Mouse (Mus musculus) left cerebral cortex, adult 2 months (tissue): ENCODE measurements at regions not wholly inside any gene's neighbourhood (a gene's known extent, or its start where the extent isn't known, plus 50 kb on each side); places are given as distances from the start of the nearest gene placed in this dataset.
"Not testable (repeated sequence)": the region's sequence is repeated elsewhere in the genome, so short reads cannot be mapped to it uniquely, and the experiment has no call there.

Source experiments
- DNase-seq, 2 experiments: peaks; one replicate each; pipeline ENCODE4 v3.0.0; 2021 to 2022; ENCODE audit warnings: low spot score in 2 of 2, mixed read lengths in 1 of 2; ENCODE audit errors: extremely low spot score in 1 of 2
- H3K27ac ChIP-seq: fragments of 200-600 bp; 2 replicates; pipeline ENCODE4 v1.8.1; 2022
- H3K4me3 ChIP-seq: fragments of 200-600 bp; 2 replicates; pipeline ENCODE4 v1.8.1; 2022
- CTCF ChIP-seq: fragments of 200-600 bp; IDR thresholded peaks from 2 replicates; pipeline ENCODE4 v1.8.1; 2022; ENCODE audit warnings: antibody characterized with exemption, mild to moderate bottlenecking, moderate library complexity
- intact Hi-C: fragments of 180-260 bp; cut with DNase I; formaldehyde crosslinking; loops from one replicate; pipeline ENCODE4 v1.15.1; 2025

DNA sequence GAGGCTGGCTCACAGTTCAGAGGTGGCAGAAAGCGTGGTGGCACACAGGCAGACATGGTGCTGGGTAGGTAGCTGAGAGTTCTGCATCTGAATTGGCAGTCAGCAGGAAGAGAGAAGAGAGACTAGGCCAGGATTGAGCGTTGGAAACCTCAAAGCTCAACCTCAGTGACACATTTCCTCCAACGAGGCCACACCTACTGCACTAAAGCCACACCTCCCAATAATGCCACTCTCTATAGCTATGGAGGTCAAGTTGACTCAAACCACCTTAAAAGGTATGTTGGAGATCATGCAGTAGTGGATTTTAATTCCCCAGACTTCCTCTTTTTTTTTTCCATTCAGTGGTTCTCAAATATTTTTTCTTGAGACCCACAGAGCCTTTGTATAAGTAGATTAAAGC lies 57.1 kb downstream of the Ccdc54 start:
- intact Hi-C loops = loop anchor here (5.0 kb wide), 2 partner anchors 78 to 152 kb away; no protein-coding TSS in a partner anchor
- H3K4me3 ChIP-seq = no peak overlapping the region
- DNase-seq = no peak
- no peak for TF ChIP-seq CTCF
- H3K27ac ChIP-seq = no peak overlapping the region

DNA sequence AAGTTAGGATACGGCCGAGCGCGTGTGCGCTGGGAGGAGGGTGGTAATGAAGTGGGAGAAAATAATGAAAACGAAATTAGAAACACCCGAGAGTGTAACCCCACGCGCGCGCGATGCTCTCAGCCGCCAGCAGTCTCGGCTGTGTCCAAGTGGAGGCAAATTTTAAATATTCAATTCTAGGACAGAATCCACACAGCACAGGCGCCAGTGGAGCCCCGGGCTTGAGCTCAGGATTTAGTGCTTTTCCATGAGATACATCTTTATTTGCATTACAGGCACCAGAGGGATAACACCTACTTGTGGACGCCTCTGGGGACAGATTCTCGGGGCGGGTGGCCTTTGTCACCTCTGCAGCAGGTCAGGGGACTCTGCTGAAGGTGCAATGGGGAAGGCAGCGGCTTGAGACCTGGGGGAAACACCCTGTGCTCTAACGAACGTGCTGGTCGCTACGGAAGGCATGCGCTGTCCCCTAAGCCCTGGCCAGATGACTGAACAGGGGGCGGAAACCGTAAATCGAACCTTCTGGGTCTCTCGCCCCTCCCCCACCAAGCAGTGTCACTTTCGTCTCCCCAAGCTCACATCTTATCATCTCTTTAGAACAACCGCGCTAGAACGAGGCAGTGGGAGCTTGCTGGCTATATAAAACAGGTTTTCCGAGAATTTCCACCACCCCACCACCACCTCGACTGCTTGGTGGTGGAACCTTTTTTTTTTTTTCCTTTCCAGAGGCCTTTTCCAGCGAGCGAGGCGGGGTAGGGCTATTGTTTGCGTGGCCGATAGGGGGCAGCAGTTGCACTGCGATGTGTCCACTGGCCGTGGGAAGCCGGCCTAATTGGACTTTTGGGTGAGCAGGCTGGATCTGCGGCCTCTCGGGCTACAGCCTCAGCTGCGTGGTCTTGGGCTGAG lies 61.2 kb downstream of the Ccdc54 start:
- peak overlapping the region; percentile 78 for H3K4me3 ChIP-seq
- TF ChIP-seq CTCF = peak; percentile 96
- intact Hi-C loops = loop anchor here (1.0 to 5.0 kb wide), 7 partner anchors 83 to 275 kb away; partner anchors contain the start of gene Bbx

DNA sequence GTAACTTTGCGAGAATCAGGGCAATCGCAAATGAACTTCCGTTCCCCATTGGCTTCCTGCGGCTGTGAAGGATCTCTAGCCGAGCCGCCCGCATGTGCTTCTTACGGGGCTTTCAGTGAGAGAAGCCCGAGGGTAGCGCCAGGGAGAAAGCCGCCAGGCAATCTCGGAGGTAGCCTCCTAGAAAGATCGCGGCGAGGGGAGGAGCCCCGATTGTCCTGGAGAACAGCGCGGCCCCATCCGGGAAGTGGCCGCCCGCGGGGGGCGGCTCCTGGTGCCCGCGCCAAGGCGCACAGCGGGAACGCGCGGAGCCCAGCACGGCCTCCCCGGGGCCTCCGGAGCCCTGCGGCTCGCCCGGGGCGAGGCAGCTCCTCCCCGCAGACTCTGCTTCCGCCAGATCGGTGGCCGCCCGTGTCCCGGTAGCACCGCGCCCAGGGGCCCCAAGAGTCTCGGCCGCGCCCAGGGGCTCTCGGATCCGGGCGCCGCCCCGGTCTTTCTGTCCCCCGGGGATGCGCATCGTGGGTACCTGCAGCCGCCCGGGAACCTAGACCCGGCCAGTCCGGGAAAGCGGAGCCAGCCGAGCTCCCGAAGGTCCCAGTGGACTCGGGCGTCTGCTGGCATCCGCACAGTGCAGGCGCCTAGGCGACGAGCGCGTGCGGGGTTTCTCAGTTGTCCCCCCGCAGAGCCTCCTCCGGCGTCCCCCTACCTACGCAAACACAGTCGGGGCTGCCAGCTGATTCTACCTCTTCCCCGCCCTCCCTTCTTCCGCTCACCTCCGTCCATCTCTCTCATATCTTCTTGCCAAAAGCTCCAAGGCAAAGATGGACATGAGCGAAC lies 62.1 kb downstream of the Ccdc54 start:
- H3K27ac ChIP-seq = peak overlapping the region; percentile 91
- TF ChIP-seq CTCF = no peak
- DNase-seq = peak; percentile 66 to 68
- intact Hi-C loops = loop anchor here (1.0 kb wide), 1 partner anchor 203 kb away; no protein-coding TSS in a partner anchor
- H3K4me3 ChIP-seq = peak overlapping the region; percentile 78

More for the DNA sequence above, 61.2 kb downstream of the Ccdc54 start:
- peak overlapping the region; percentile 91 for H3K27ac ChIP-seq
- DNase-seq = peak; percentile 86 to 88

DNA sequence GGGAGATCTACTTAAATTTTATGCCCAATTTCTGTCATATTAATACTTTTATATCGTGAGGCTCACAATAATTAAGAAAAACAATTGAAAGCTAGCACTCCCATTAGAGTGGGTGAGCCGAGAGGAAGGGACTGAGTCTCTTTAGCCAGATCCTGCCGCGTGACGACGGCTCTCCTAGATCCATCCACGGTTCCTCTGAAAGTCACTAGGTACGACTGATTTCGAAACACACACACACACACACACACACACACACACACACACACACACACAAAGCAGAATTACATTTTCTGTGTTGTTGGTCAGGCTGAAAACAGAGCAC lies 62.6 kb downstream of the Ccdc54 start:
- H3K27ac ChIP-seq = peak overlapping the region; percentile 91
- intact Hi-C loops = no loop called here
- TF ChIP-seq CTCF = no peak
- DNase-seq = no peak
- H3K4me3 ChIP-seq = peak overlapping the region; percentile 78

DNA sequence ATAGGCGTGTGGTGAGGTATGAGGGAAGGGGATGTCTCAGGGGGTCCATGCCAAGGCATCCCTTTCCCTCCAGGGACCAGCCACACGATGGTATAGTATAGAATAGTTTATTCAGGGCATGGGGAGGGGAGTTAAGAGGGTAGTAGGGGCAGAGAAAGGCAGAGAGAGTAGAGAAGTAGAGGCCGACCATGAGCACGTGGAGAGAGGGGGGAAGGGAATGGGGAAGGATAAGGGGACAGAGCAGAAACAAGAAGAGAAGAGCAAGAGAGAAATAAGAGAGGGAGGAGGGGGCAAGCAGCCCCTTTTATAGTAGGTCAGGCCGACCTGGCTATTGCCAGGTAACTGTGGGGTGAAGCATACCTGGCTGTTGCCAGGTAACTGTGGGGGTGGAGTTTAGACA lies 64.0 kb downstream of the Ccdc54 start:
- H3K4me3 ChIP-seq, intact Hi-C loops, H3K27ac ChIP-seq, DNase-seq: not testable (repeated sequence)

DNA sequence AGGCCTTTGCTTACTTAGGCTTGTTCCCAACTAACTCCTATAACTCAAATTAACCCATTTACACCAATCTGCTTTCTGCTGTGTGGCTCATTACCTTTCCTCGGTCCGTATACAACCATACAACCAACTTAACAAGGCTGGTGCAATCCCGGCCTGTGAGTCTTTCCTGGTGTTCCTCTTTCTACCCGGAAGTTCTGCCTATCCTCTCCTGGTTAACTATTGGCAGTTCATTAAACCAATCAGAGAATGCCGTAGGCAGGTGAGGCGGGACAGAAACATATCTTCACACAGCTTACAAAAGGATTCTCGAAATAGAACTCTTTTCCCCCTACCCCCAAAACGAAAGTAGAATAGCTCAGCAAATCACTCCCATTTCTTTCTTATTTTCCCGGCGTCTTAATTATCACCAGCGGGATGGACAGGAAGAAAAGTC lies 65.0 kb downstream of the Ccdc54 start:
- TF ChIP-seq CTCF = no peak
- DNase-seq = no peak
- Histone ChIP-seq H3K4me3 (no peak overlapping the region), H3K27ac (no peak overlapping the region)
- intact Hi-C loops = no loop called here

DNA sequence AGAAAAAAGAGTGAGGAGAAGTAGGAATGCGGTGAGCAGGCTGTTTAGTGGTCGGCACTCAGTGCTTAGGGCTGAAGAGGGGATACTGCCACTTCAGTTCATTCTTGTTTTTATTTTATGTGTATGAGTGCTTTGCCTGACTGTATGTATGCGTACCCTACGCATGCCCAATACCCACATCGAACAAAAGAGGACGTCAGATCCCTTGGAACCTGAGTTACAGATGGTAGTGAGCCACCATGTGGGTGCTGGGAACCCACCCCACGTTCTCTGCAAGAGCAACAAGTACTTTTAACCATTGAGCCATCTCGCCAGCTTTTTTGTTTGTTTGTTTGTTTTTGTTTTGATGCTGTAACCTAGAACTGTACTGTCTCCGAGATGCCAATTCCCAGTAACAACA lies 65.5 kb downstream of the Ccdc54 start:
- Histone ChIP-seq H3K4me3 (no peak overlapping the region), H3K27ac (no peak overlapping the region)
- intact Hi-C loops = no loop called here
- TF ChIP-seq CTCF = no peak
- no peak for DNase-seq

DNA sequence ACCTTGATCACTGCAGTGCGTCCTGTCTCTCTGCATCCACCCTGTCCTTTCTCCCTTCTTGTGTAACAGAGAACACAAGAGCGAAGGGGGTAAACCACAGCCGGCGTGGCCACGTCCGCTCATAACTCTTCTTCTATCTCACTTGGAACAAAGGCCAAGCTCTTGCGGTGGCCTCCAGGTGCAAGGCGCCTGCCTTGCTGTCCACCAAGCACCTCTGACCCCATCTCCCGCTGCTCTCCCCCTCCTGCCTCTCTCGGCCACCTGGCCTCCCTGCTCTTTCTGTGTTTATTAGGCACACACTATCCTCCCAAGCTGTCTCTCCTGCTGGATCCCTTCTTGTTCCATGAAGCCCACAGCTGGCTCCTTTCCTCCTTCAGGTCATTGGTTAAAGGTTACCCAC lies 71.3 kb downstream of the Ccdc54 start:
- no peak for DNase-seq
- no peak overlapping the region for H3K4me3 ChIP-seq
- no peak for TF ChIP-seq CTCF
- no peak overlapping the region for H3K27ac ChIP-seq
- intact Hi-C loops = no loop called here

DNA sequence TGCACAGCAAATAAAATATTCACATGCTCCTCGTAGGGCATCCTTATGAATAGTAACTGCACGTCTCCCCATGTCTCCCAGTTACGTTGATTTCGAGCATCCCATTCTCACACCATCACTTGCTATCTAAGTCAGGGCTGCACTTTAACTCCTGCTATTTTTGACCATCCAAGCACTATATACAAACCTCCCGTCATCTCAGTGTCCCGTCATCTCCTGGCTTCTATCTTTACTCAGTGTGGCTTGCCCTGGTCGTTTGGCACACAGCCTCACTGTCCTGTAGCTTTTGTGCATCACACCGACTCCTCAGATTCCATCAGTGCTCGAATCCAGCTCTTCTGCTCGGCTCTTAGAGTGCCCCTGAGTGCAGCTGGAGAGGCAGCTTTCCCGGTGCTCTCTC lies 74.4 kb downstream of the Ccdc54 start:
- TF ChIP-seq CTCF = no peak
- intact Hi-C loops = no loop called here
- DNase-seq = no peak
- no peak overlapping the region for H3K4me3 ChIP-seq
- no peak overlapping the region for H3K27ac ChIP-seq

DNA sequence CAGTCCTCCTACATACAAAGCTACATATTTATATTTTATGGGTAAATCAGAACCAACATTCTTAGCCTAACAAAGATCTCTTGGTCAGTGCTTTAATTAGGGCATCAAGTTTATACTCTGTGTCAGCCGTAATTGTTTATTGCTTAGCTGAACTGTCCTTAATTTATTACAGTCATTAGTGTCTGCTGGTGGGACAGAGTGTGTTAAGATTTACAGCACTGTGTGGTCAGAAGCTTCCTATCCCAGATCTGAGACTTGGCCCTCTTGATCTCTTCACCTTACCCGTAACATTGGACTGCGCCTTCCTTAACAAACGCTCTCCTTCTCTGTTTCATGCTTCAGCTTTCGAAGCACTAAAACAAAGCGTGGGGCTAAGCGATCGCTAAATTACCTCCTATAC lies 75.9 kb downstream of the Ccdc54 start:
- intact Hi-C loops = no loop called here
- no peak for TF ChIP-seq CTCF
- Histone ChIP-seq H3K4me3 (no peak overlapping the region), H3K27ac (no peak overlapping the region)
- DNase-seq = no peak

DNA sequence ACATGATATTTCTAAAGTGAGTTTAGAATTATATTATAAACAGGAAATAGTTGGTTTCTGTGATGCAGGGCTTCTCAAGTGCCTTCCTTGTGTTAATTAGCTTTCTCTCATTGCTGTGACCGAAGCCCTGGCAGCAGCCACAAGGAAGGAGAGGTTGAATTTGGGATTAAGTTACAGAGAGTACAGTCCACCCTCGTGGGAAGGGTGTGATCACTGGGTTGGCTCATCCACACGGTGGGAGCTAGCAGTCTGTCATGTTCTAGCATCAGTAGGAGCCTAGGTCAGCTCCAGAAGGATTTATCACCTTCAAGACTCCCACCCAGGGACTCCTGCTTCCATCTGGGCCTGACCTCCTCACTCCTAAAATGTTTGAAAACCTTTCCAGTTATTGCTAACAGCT lies 78.9 kb downstream of the Ccdc54 start:
- no peak overlapping the region for H3K4me3 ChIP-seq
- no peak for DNase-seq
- no peak overlapping the region for H3K27ac ChIP-seq
- no peak for TF ChIP-seq CTCF
- intact Hi-C loops = no loop called here

DNA sequence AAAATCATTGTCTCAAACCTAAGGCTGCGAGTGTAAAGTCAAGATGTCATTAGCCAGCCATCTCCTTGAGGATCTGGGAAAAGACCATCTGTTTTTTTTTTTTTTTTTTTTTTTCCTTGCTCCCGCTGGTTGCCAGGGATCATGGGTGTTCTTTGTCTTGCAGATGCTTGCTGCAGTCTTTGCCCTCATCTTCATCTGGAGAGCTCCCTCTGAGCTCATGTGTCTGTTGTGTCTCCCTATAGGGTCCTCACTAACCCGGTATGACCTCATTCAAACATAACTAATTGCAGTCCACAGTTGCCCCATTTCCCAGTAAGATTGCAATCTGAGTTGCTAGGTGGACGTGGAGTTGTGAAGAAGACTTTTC lies 77.3 kb upstream of the Bbx start:
- no peak overlapping the region for H3K4me3 ChIP-seq
- DNase-seq = no peak
- TF ChIP-seq CTCF = no peak
- H3K27ac ChIP-seq = no peak overlapping the region
- intact Hi-C loops = no loop called here
